In genomic region chr2:31255952-31256938, GRCm38 (mm10) we compare ENCODE assay signal across 8 mouse cellular contexts. TPM values are rescaled to one million over a fixed set of nuclear protein-coding genes. Genes with fewer than 3 reads are reported as not detected.
A peak's percentile ranks its signal among the peaks of the same experiment; 100 is the strongest.
DNase-seq lines count a peak whose midpoint lies in the region; ATAC-seq and TF ChIP-seq lines count a peak whose summit lies in the region.

No protein-coding gene starts in this region.

- peak; percentile 36; the same call in 1 of the 2 replicates for ATAC-seq in cerebellum, adult (ENCODE audit: insufficient number of reproducible peaks, low FRiP score, low TSS enrichment)
- peak; percentile 91 for ATAC-seq in common myeloid progenitor, adult 5-6 weeks (replicated peaks; ENCODE audit: low read depth, poor library complexity, severe bottlenecking)
- peak; percentile 61 for ATAC-seq in intestine, embryonic 15.5 days
- ATAC-seq in limb, embryonic 12.5 days (ENCODE audit: insufficient number of reproducible peaks, insufficient read depth, low FRiP score, low TSS enrichment, low read depth), result no peak; the same call in 1 of the 2 replicates
- ATAC-seq in midbrain, embryonic 13.5 days, result no peak

- peak overlapping the region; percentile 46 for H3K4me2 ChIP-seq in intestine, embryonic 15.5 days (replicated peaks)
- H3K4me2 ChIP-seq in limb, embryonic 12.5 days, result peak overlapping the region; percentile 35
- peak overlapping the region; percentile 19 for H3K4me2 ChIP-seq in midbrain, embryonic 13.5 days (replicated peaks)

- H3K36me3 ChIP-seq in intestine, embryonic 15.5 days, result no peaks in the 10 kb centered on the region
- H3K36me3 ChIP-seq in limb, embryonic 12.5 days, result no peaks in the 10 kb centered on the region; the same call in 1 of the 2 replicates
- H3K36me3 ChIP-seq in midbrain, embryonic 13.5 days, result no peaks in the 10 kb centered on the region
- no peaks in the 10 kb centered on the region for H3K36me3 ChIP-seq in spleen, adult 2 months (ENCODE audit: control insufficient read depth, insufficient read depth, low read length)

- H3K9me3 ChIP-seq in intestine, embryonic 15.5 days, result no peaks in the 10 kb centered on the region
- no peaks in the 10 kb centered on the region for H3K9me3 ChIP-seq in limb, embryonic 12.5 days
- H3K9me3 ChIP-seq in midbrain, embryonic 13.5 days, result no peaks in the 10 kb centered on the region

- H3K27ac ChIP-seq in intestine, embryonic 15.5 days, result peak overlapping the region; percentile 64
- peak overlapping the region; percentile 73 for H3K27ac ChIP-seq in limb, embryonic 12.5 days
- H3K27ac ChIP-seq in midbrain, embryonic 13.5 days, result peak overlapping the region; percentile 57
- H3K27ac ChIP-seq in spleen, adult 2 months (ENCODE audit: insufficient read depth, low read length), result peak overlapping the region; percentile 87

- H3K4me1 ChIP-seq in intestine, embryonic 15.5 days (replicated peaks), result peaks cover 43% of the 10 kb centered on the region
- peaks cover 59% of the 10 kb centered on the region for H3K4me1 ChIP-seq in limb, embryonic 12.5 days (replicated peaks)
- H3K4me1 ChIP-seq in midbrain, embryonic 13.5 days (replicated peaks), result peaks cover 74% of the 10 kb centered on the region
- H3K4me1 ChIP-seq in spleen, adult 2 months (ENCODE audit: control insufficient read depth, insufficient read depth, insufficient read length), result peaks cover 12% of the 10 kb centered on the region; the same call in 1 of the 2 replicates

- peak; percentile 47 for TF ChIP-seq POLR2A in spleen, adult 2 months (IDR thresholded peaks at IDR 0.05; ENCODE audit: low read depth, low read length)

- no peaks in the 10 kb centered on the region for H3K27me3 ChIP-seq in intestine, embryonic 15.5 days (replicated peaks)
- no peaks in the 10 kb centered on the region for H3K27me3 ChIP-seq in limb, embryonic 12.5 days
- H3K27me3 ChIP-seq in midbrain, embryonic 13.5 days, result no peaks in the 10 kb centered on the region
- no peaks in the 10 kb centered on the region for H3K27me3 ChIP-seq in spleen, adult 2 months (ENCODE audit: control insufficient read depth, insufficient read depth, low read length)

- no peak overlapping the region for H3K4me3 ChIP-seq in intestine, embryonic 15.5 days (replicated peaks)
- H3K4me3 ChIP-seq in limb, embryonic 12.5 days (replicated peaks), result no peak overlapping the region
- no peak overlapping the region for H3K4me3 ChIP-seq in midbrain, embryonic 13.5 days (replicated peaks)
- H3K4me3 ChIP-seq in spleen, adult 2 months (ENCODE audit: extremely low read depth, insufficient read depth, insufficient read length), result no peak overlapping the region

- no peak for DNase-seq in cerebellum, adult 8-10 months
- DNase-seq in gastrocnemius, postnatal 4 days (ENCODE audit: low spot score in 2 of 2), result peak; percentile 45 to 71
- peak; percentile 84 to 90 for DNase-seq in spleen, adult 2 months (ENCODE audit: low read depth in 1 of 2, low spot score in 2 of 2)

- TF ChIP-seq CTCF in spleen, adult 2 months (IDR thresholded peaks at IDR 0.05; ENCODE audit: extremely low read depth, insufficient read depth, insufficient read length, insufficient replicate concordance), result peak; percentile 62; the same call in 1 of the 2 replicates

- H3K9ac ChIP-seq in intestine, embryonic 15.5 days, result no peak overlapping the region
- peak overlapping the region; percentile 19; the same call in 1 of the 2 replicates for H3K9ac ChIP-seq in limb, embryonic 12.5 days (replicated peaks)
- peak overlapping the region; percentile 4; the same call in 1 of the 2 replicates for H3K9ac ChIP-seq in midbrain, embryonic 13.5 days (replicated peaks)

- 18% methylated on average over 21 of the region's 21 CpGs for WGBS in intestine, embryonic 15.5 days
- WGBS in limb, embryonic 12.5 days, result 17% methylated on average over 21 of the region's 21 CpGs
- WGBS in midbrain, embryonic 13.5 days, result 22% methylated on average over 21 of the region's 21 CpGs
- 28% methylated on average over 21 of the region's 21 CpGs for WGBS in spleen, adult 2 months

RNA-seq across cellular contexts. Expression of gene Ncs1, which starts 10.6 kb away (rescaled TPM):
- total RNA-seq in common myeloid progenitor, adult 5-6 weeks (2017), result 2.3 and 6.4 TPM in 2 replicates
- total RNA-seq in gastrocnemius, postnatal 4 days (2021), result 10 to 100 TPM; 28.9 to 34.5 TPM
- polyA plus RNA-seq in intestine, embryonic 15.5 days (2015; fragmentation: Nextera tagmentation; extraction: Ambion mirVana), result 23.9 and 25.0 TPM in 2 replicates
- 53.6 and 54.4 TPM in 2 replicates for polyA plus RNA-seq in limb, embryonic 12.5 days (2016; fragmentation: Nextera tagmentation; extraction: Ambion mirVana)
- polyA plus RNA-seq in midbrain, embryonic 13.5 days (2015; fragmentation: Nextera tagmentation; extraction: Ambion mirVana), result 116 and 120 TPM in 2 replicates
- polyA plus RNA-seq in spleen, adult 2 months (2012; rRNA removed), result 1.2 and 1.3 TPM in 2 replicates

RNA-seq across cellular contexts. Expression of gene Hmcn2, which starts 58.0 kb away (rescaled TPM):
- not detected in 2 replicates for total RNA-seq in common myeloid progenitor, adult 5-6 weeks (2017)
- total RNA-seq in gastrocnemius, postnatal 4 days (2021), result 10 to 100 TPM; 45.3 to 47.6 TPM
- polyA plus RNA-seq in intestine, embryonic 15.5 days (2015; fragmentation: Nextera tagmentation; extraction: Ambion mirVana), result 3.3 and 4.2 TPM in 2 replicates
- 0.19 TPM in 1 of 2 replicates, not detected in the other for polyA plus RNA-seq in limb, embryonic 12.5 days (2016; fragmentation: Nextera tagmentation; extraction: Ambion mirVana)
- 0.05 and 0.15 TPM in 2 replicates for polyA plus RNA-seq in midbrain, embryonic 13.5 days (2015; fragmentation: Nextera tagmentation; extraction: Ambion mirVana)
- polyA plus RNA-seq in spleen, adult 2 months (2012; rRNA removed), result 1.1 and 1.2 TPM in 2 replicates

Comparison
In these comparisons a context has a peak if more than half of its experiments do, and no peak if none do; other contexts are left out.
1. ATAC-seq: peak in cerebellum, adult (single experiment), common myeloid progenitor, adult 5-6 weeks (single experiment) and intestine, embryonic 15.5 days (single experiment); none in limb, embryonic 12.5 days (single experiment) and midbrain, embryonic 13.5 days (single experiment).
2. RNA of gene Ncs1, which starts 10.6 kb away (polyA plus RNA-seq): 116 to 120 TPM in midbrain, embryonic 13.5 days, 53.6 to 54.4 TPM in limb, embryonic 12.5 days and 23.9 to 25.0 TPM in intestine, embryonic 15.5 days; 1.2 to 1.3 TPM in spleen, adult 2 months; every median in the first group is over 10 times any median in the second.
3. Peak in every context shown above with its lines, with median percentiles within 50 percentile points of each other: H3K27ac ChIP-seq and H3K4me2 ChIP-seq.